Mouse (Mus musculus): ENCODE results near the gene Herpud1. TPM values are rescaled to one million over a fixed set of nuclear protein-coding genes. Genes with fewer than 3 reads are reported as not detected.

Gene Herpud1
- total RNA-seq, 2 experiments from 2014 or later, result 48.8 to 60.8 TPM

- intact Hi-C loops (cut with DNase I), result no loop called here
- DNase-seq (ENCODE audit: low spot score in 2 of 2), result no peak
Measured at GRCm38 (mm10) chr8:94365410-94365981, 20.7 kb upstream of the Herpud1 start.

- intact Hi-C loops (cut with DNase I), result no loop called here
- DNase-seq (ENCODE audit: low spot score in 2 of 2), result no peak
Measured at GRCm38 (mm10) chr8:94370839-94371238, 15.4 kb upstream of the Herpud1 start.

GRCm38 (mm10) chr8:94372955-94373599, 13.2 kb upstream of the Herpud1 start:
- DNase-seq (ENCODE audit: low spot score in 2 of 2), result no peak
- intact Hi-C loops (cut with DNase I), result no loop called here

- intact Hi-C loops (cut with DNase I), result no loop called here
- no peak for DNase-seq (ENCODE audit: low spot score in 2 of 2)
Measured at GRCm38 (mm10) chr8:94375551-94375991, 10.7 kb upstream of the Herpud1 start.

- intact Hi-C loops (cut with DNase I), result no loop called here
- DNase-seq (ENCODE audit: low spot score in 2 of 2), result no peak
Measured at GRCm38 (mm10) chr8:94376176-94376575, 10.1 kb upstream of the Herpud1 start.

- intact Hi-C loops (cut with DNase I), result no loop called here
Measured at GRCm38 (mm10) chr8:94376580-94376979, 9.7 kb upstream of the Herpud1 start.

GRCm38 (mm10) chr8:94377031-94377430, 9.2 kb upstream of the Herpud1 start:
- no peak for DNase-seq (ENCODE audit: low spot score in 2 of 2)
- intact Hi-C loops (cut with DNase I), result no loop called here

More at GRCm38 (mm10) chr8:94376580-94376979, 9.7 kb upstream of the Herpud1 start:
- DNase-seq (ENCODE audit: low spot score in 2 of 2), result no peak

GRCm38 (mm10) chr8:94377714-94378205, 8.5 kb upstream of the Herpud1 start:
- intact Hi-C loops (cut with DNase I), result no loop called here
- no peak for DNase-seq (ENCODE audit: low spot score in 2 of 2)

- intact Hi-C loops (cut with DNase I), result no loop called here
- no peak for DNase-seq (ENCODE audit: low spot score in 2 of 2)
Measured at GRCm38 (mm10) chr8:94378763-94379415, 7.3 kb upstream of the Herpud1 start.

- no peak for DNase-seq (ENCODE audit: low spot score in 2 of 2)
- intact Hi-C loops (cut with DNase I), result no loop called here
Measured at GRCm38 (mm10) chr8:94379686-94380085, 6.6 kb upstream of the Herpud1 start.

- intact Hi-C loops (cut with DNase I), result no loop called here
Measured at GRCm38 (mm10) chr8:94384166-94384565, 2.1 kb upstream of the Herpud1 start.

GRCm38 (mm10) chr8:94385506-94386213, 578 bp upstream of the Herpud1 start:
- no peak for DNase-seq (ENCODE audit: low spot score in 2 of 2)

More at GRCm38 (mm10) chr8:94384166-94384565, 2.1 kb upstream of the Herpud1 start:
- no peak for DNase-seq (ENCODE audit: low spot score in 2 of 2)

GRCm38 (mm10) chr8:94387027-94387684, 918 bp downstream of the Herpud1 start:
- intact Hi-C loops (cut with DNase I), result loop anchor here (5.0 kb wide), 1 partner anchor 45 kb away; no protein-coding TSS in a partner anchor
- peak; percentile 66 to 89 for DNase-seq (ENCODE audit: low spot score in 2 of 2)

More at GRCm38 (mm10) chr8:94385506-94386213, 578 bp upstream of the Herpud1 start:
- intact Hi-C loops (cut with DNase I), result loop anchor here (5.0 kb wide), 1 partner anchor 43 kb away; no protein-coding TSS in a partner anchor

GRCm38 (mm10) chr8:94387785-94388184, 1.5 kb downstream of the Herpud1 start:
- intact Hi-C loops (cut with DNase I), result loop anchor here (5.0 kb wide), 1 partner anchor 45 kb away; no protein-coding TSS in a partner anchor
- no peak for DNase-seq (ENCODE audit: low spot score in 2 of 2)

- intact Hi-C loops (cut with DNase I), result loop anchor here (5.0 kb wide), 1 partner anchor 47 kb away; no protein-coding TSS in a partner anchor
- DNase-seq (ENCODE audit: low spot score in 2 of 2), result no peak
Measured at GRCm38 (mm10) chr8:94389531-94389930, 3.3 kb downstream of the Herpud1 start.

- intact Hi-C loops (cut with DNase I), result no loop called here
- DNase-seq (ENCODE audit: low spot score in 2 of 2), result no peak
Measured at GRCm38 (mm10) chr8:94390429-94390828, 4.2 kb downstream of the Herpud1 start.

- intact Hi-C loops (cut with DNase I), result no loop called here
- no peak for DNase-seq (ENCODE audit: low spot score in 2 of 2)
Measured at GRCm38 (mm10) chr8:94390910-94391309, 4.7 kb downstream of the Herpud1 start.

GRCm38 (mm10) chr8:94392147-94392546, 5.9 kb downstream of the Herpud1 start:
- intact Hi-C loops (cut with DNase I), result no loop called here
- DNase-seq (ENCODE audit: low spot score in 2 of 2), result peak; percentile 56 to 77

GRCm38 (mm10) chr8:94392648-94393047, 6.4 kb downstream of the Herpud1 start:
- no peak for DNase-seq (ENCODE audit: low spot score in 2 of 2)
- intact Hi-C loops (cut with DNase I), result no loop called here
